Mouse (Mus musculus) thymus, adult 2 months (tissue): Measurements from ENCODE around the gene Hspbap1. TPM values are rescaled to one million over a fixed set of nuclear protein-coding genes. Genes with fewer than 3 reads are reported as not detected.

ENCODE experiments used
- DNase-seq: peaks from one replicate; pipeline ENCODE4 v3.0.0; 2021
- H3K27ac ChIP-seq: fragments of 200-500 bp; 2 replicates; pipeline ENCODE4 v1.5.1; 2012; ENCODE audit warnings: low read length, control low read depth; ENCODE audit not compliant: control insufficient read depth, insufficient read depth
- H3K27me3 ChIP-seq: fragments of 200-500 bp; 2 replicates; pipeline ENCODE4 v1.6.1; 2012; ENCODE audit warnings: mild to moderate bottlenecking, low read length, moderate library complexity, mixed read lengths; ENCODE audit not compliant: control insufficient read depth, insufficient read depth
- H3K36me3 ChIP-seq: fragments of 200-500 bp; 2 replicates; pipeline ENCODE4 v1.6.1; 2012; ENCODE audit warnings: mild to moderate bottlenecking, low read length, moderate library complexity; ENCODE audit not compliant: control insufficient read depth, insufficient read depth
- H3K4me1 ChIP-seq: fragments of 200-500 bp; replicated peaks from 2 replicates; pipeline ENCODE4 v1.6.1; 2012; ENCODE audit warnings: low read length; ENCODE audit not compliant: control insufficient read depth, insufficient read depth
- H3K4me3 ChIP-seq: fragments of 200-500 bp; 2 replicates; pipeline ENCODE4 v1.5.1; 2012; ENCODE audit warnings: mild to moderate bottlenecking, low read length, control low read depth, moderate library complexity; ENCODE audit not compliant: control insufficient read depth, insufficient read depth
- CTCF ChIP-seq: fragments of 200-500 bp; IDR thresholded peaks from 2 replicates; pipeline ENCODE4 v1.5.1; 2012; ENCODE audit warnings: mild to moderate bottlenecking, control low read depth, low read length, moderate library complexity, borderline replicate concordance; ENCODE audit not compliant: control insufficient read depth, poor library complexity, insufficient read depth; ENCODE audit errors: extremely low read depth
- POLR2A ChIP-seq: fragments of 200-500 bp; IDR thresholded peaks from 2 replicates; pipeline ENCODE4 v1.6.1; 2012; ENCODE audit warnings: mild to moderate bottlenecking, low read length, control low read depth, moderate library complexity; ENCODE audit not compliant: control insufficient read depth, poor library complexity, insufficient read depth; ENCODE audit errors: extremely low read depth
- WGBS: fragments of 180-500 bp; shearing (Covaris S2); methylation state at CpG from one replicate; pipeline ENCODE4 v1.1.7; 2018; 5-methylcytosine and 5-hydroxymethylcytosine counted together
- polyA plus RNA-seq: library from polyadenylated mRNA; depleted of rRNA; stranded (reverse); fragments of >200 nt; gene quantifications from 2 replicates; pipeline ENCODE4 v1.2.3, GENCODE M21; 2012; rRNA removed

Hspbap1 gene
- polyA plus RNA-seq, 1 experiment = 16.0 TPM

DNA sequence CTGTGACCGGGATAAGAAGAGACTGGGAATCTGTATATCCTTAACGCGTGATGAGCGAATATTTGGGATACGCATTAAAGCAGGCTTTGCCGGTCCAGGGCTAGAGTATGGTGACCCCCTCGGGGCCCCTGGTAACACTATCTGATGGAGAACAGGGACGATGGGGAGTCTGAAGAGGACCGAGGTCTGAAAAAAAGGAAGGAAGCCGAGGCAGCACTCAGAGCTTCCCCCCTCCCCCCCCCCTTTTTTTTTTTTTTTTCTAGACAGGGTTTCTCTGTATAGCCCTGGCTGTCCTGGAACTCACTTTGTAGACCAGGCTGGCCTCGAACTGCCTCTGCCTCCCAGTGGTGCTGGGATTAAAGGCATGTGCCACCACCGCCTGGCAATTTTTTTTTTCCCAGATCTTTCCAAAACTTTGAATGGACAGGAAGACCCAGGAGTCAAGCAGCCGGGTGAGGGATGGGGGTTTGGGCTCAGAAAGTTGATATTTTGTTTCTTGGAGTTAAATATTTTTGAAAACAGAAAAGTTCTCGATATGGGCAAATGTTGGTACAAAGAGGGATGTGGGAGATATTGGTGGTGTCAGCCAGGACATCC, 102.3 kb downstream of the Hspbap1 start:
- no peaks in the 10 kb centered on the region for H3K36me3 ChIP-seq
- no peaks in the 10 kb centered on the region for H3K27me3 ChIP-seq
- peak overlapping the region; percentile 98 for H3K4me3 ChIP-seq
- peaks cover 21% of the 10 kb centered on the region for H3K4me1 ChIP-seq
- peak overlapping the region; percentile 7; the same call in 1 of the 2 replicates for H3K27ac ChIP-seq
- 25% methylated on average over 14 of the region's 14 CpGs for WGBS
- DNase-seq = peak; percentile 30
- TF ChIP-seq POLR2A (no peak), CTCF (no peak)

DNA sequence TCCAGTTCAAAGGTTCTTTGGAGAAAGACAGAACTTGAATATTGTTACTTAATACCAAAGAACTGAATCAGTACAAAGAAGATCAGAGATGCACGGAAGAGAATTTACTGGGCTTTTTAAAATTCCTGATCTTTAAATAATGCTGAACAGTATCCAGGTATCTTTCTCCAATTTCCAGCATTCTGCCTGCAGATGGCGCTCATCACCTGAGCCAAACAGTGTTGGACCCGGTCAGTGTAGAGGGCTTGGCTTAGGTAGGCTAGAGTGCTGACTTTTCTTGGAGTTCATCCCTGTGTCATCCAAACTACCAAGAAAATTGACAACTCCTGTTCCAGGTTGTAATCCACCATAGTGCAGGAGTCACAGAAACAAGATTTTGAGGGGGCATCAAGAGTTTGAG, 104.2 kb downstream of the Hspbap1 start:
- Histone ChIP-seq H3K27me3 (no peaks in the 10 kb centered on the region), H3K27ac (no peak overlapping the region), H3K36me3 (no peaks in the 10 kb centered on the region), H3K4me3 (no peak overlapping the region), H3K4me1 (peaks cover 18% of the 10 kb centered on the region)
- DNase-seq = peak; percentile 69
- TF ChIP-seq POLR2A = no peak
- TF ChIP-seq CTCF = no peak
- WGBS = 28% methylated on average over 3 of the region's 3 CpGs

Other genes with a start within 250 kb of the Hspbap1 start
- 0.31 and 0.54 TPM in 2 replicates for gene Sema5b, start 229.2 kb upstream of the Hspbap1 start, polyA plus RNA-seq
- gene Dirc2, start 1.0 kb upstream of the Hspbap1 start, polyA plus RNA-seq = 39.6 and 43.2 TPM in 2 replicates
- 9.3 and 10.5 TPM in 2 replicates for gene Parp14, start 101.2 kb downstream of the Hspbap1 start, polyA plus RNA-seq
- gene Parp9, start 168.1 kb downstream of the Hspbap1 start, polyA plus RNA-seq = 13.5 and 14.8 TPM in 2 replicates
- 20.6 and 20.9 TPM in 2 replicates for gene Dtx3l, start 168.8 kb downstream of the Hspbap1 start, polyA plus RNA-seq
- gene Kpna1, start 208.4 kb downstream of the Hspbap1 start, polyA plus RNA-seq = 9.4 and 10.3 TPM in 2 replicates